Mouse (Mus musculus) liver, embryonic 15.5 days (tissue): Measurements from ENCODE around the gene Kif20b. TPM values are rescaled to one million over a fixed set of nuclear protein-coding genes. Genes with fewer than 3 reads are reported as not detected.

ENCODE experiments used
- microRNA counts: library from miRNA; unstranded; fragments of <30 nt; microRNA quantifications from one replicate; lab custom pipeline; 2016
- microRNA-seq: library from miRNA; unstranded; fragments of <30 nt; microRNA quantifications from one replicate; pipeline ENCODE4, GENCODE M21; 2016
- polyA plus RNA-seq: library from polyadenylated mRNA; unstranded; fragments of >200 nt; fragmentation: Nextera tagmentation; extraction: Ambion mirVana; gene quantifications from 2 replicates; pipeline ENCODE4 v1.2.1, GENCODE M21; 2015

Kif20b gene
- polyA plus RNA-seq, 1 experiment from 2014 or later: 32.6 TPM

MicroRNA genes within 50 kb of the gene (microRNA counts, 519-probe panel; counts per million panel counts)
- microRNA mmu-miR-1950 (lab: Ali Mortazavi, UCI): not detected

Small RNA genes lying within 50 kb of the gene (microRNA-seq; reads per million reads assigned to microRNA genes)
- gene Mir1950: 1.8 reads per million

Other genes starting within 250 kb of the Kif20b start
- gene Slc16a12, start 175.1 kb upstream of the Kif20b start, polyA plus RNA-seq: 12.2 and 14.3 TPM in 2 replicates
- 8.3 and 8.6 TPM in 2 replicates for gene Pank1, start 42.9 kb upstream of the Kif20b start, polyA plus RNA-seq